Mouse (Mus musculus): ENCODE measurements around the gene Dnaja3.

The Dnaja3 gene

GRCm38 (mm10) chr16:4642190-4642589 lies 2.4 kb downstream of the Dnaja3 start:
- DNase-seq (ENCODE audit: low read depth, low spot score) = no peak

DNA sequence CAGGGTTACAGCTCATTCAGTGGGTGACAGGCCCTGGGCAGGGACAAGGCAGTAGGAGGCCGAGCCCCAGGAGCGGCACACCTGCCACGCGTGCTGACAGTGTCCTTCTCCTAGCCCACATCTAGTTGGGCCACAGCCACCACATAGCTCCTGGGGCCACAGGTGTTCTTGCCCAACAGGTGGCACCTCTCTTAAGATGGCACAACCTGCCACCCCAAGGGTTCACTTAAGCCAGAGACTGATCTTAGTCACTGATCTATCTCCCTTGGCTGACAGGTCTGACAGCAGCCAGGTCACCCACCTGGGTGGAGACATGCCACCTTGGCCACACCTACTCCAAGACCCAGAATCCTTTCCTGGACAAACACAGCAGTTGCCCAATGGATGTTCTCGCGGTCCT lies 3.1 kb downstream of the Dnaja3 start:
- no peak for DNase-seq (ENCODE audit: low read depth, low spot score)

GRCm38 (mm10) chr16:4643670-4644419 lies 4.1 kb downstream of the Dnaja3 start:
- no peak for DNase-seq (ENCODE audit: low read depth, low spot score)

DNA sequence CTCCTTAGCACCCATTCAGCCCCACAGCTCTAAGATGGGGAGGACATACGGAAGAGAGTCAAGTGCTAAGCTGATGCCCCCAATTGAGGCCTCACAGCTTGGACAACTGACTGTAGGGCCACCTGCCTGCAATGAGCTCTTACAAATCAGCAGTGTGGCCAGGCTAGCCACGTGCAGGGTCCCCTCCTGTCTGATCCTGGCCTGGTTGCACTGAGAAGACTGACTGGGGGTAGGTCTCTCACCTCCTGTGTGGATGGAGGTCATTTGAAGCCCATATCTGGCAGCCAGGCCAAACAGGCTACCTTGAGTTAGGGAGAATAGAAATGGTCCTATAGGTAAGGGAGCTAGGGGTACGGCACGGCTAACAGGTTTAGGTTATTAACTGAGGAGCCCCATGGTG lies 6.1 kb downstream of the Dnaja3 start:
- no peak for DNase-seq (ENCODE audit: low read depth, low spot score)

DNA sequence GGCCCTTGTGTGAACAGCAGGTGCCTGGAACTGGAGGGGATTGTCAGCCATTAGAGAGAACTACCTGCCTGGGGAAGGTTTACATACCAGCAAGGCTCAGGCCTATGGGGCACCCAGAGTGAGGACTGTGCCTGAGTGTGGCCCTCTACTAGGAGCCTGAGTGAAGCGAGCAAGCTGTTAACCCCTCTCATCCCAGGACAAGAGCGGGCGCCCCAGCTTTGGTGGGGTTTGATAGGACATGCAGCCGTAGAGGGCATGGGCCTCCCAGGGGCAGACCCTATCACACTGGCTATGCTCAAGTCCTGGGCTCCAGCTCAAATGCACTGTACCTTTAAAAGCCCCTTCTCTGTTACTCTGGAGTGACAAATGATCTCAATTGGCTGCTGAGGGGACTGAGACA lies 7.0 kb downstream of the Dnaja3 start:
- DNase-seq (ENCODE audit: low read depth, low spot score) = no peak

DNA sequence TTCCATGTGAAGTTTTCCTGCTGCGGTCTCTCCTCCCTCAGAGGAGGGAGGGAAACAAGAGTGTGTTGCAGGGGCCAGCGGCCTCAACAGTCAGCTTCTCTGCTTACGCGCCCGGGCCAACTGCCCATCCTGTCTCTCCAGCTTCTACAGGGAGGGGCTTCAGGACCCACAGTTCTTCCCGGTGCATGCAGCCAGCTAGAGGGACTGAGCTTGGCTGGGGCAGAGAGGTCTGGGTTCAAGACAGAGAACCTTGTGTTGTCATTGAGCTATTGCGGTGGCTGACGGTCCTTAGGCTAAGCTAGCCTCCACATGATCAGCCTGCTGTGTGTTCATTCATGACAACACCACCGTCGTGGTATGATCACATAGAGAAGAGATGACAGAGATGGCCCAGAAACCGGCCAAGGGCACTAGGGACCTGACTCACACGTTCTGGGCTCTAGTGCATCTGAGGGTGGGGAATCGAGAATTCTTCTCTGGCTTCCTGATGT lies 7.9 kb downstream of the Dnaja3 start:
- DNase-seq (ENCODE audit: low read depth, low spot score) = no peak

DNA sequence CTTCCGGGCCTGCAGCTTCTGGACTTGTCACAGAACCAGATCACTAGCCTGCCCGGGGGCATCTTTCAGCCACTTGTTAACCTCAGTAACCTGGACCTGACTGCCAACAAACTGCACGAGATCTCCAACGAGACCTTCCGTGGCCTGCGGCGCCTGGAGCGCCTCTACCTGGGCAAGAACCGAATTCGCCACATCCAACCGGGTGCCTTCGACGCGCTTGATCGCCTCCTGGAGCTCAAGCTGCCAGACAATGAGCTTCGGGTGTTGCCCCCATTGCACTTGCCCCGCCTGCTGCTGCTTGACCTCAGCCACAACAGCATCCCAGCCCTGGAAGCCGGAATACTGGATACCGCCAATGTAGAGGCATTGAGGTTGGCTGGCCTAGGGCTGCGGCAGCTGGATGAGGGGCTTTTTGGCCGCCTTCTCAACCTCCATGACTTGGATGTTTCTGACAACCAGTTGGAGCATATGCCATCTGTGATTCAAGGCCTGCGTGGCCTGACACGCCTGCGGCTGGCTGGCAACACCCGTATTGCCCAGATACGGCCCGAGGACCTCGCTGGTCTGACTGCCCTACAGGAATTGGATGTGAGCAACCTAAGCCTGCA lies 8.7 kb downstream of the Dnaja3 start:
- DNase-seq (ENCODE audit: low read depth, low spot score) = no peak

- DNase-seq (ENCODE audit: low read depth, low spot score) = no peak
Measured at GRCm38 (mm10) chr16:4649211-4649610, 9.4 kb downstream of the Dnaja3 start.

- DNase-seq (ENCODE audit: low read depth, low spot score) = no peak
Measured at GRCm38 (mm10) chr16:4649692-4650091, 9.9 kb downstream of the Dnaja3 start.

- DNase-seq (ENCODE audit: low read depth, low spot score) = no peak
Measured at GRCm38 (mm10) chr16:4650161-4650560, 10.4 kb downstream of the Dnaja3 start.

DNA sequence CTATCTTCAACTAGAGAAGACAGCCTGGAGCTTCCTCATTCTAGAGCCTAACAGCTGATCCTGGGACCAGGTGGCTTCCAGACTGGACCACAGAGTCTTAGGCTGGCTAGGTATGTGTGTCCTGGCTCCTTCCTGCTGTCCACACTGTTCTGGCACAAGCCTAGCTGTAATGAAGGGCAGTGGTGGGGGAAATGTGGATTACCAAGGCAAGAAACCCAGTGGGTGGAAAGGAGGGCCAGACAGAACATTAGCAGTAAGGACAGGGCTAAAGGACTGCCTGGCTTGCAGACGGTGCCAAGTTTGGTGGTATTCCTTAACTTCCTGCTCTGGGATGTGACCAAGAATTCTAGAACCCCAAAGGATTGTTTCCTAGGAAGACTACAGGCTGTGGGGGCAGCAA lies 11.3 kb downstream of the Dnaja3 start:
- DNase-seq (ENCODE audit: low read depth, low spot score) = no peak

DNA sequence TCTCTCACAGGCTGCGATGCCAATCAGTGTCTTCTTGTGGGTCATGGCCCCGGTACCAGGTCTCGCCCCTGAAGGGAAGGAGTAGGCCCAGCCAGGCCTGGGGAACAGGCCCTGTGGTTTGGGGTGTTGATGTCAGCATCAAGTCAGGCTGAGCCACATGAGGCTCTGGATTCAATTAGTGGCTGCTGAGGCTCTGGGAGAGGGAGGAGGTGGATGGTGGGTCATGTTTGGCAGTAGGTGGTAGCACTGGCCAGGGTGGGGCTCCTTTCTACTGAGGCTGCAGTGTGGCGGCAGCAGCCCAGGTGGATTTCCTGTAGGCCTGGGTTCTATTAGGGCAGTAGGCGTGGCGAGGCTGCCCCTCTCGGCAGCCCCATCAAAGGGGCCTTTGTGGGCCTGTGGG lies 11.8 kb downstream of the Dnaja3 start:
- DNase-seq (ENCODE audit: low read depth, low spot score) = no peak

- DNase-seq (ENCODE audit: low read depth, low spot score) = no peak
Measured at GRCm38 (mm10) chr16:4652707-4653416, 13.1 kb downstream of the Dnaja3 start.

DNA sequence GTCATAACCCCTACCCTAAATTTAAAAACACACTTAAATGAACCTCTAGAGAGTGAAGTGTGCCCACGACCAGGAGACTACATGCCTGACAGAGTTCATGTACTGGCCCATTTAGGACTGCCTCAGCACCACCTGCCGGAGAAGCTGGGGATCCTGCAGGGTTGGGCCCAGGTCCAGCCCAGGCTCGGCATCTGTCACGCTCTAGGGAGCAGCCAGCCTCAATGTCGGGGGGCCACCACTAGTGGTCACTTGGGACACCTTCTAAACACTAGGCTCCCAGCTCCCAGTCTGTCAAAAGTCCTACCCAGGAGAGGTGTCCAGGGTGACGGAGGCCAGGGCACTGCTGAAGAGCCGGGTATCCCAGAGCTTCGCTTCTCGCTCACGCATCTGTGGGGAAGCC lies 14.9 kb downstream of the Dnaja3 start:
- no peak for DNase-seq (ENCODE audit: low read depth, low spot score)

DNA sequence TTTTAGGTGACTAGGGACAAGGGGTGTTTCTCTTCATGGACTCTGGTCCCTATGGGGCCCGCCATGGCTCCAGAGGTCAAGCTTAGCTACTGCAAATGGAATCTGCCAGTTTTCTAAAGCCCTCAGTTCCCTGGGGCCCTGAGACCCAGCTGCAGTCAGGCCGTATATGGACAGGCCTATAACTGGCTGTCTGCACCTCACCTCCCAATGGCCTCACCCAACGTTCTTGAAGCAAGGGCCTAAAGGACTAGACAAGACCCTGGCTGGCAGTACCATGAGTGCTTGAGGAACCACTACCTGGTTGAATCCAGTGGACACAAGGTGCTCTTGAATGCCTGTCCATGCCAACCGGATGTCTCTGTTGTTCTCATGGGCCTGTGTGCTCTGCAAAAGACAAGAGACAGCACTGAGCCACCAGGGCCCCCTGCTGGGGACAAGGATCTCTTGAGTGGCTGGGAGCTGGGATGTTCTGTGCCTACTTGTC lies 15.5 kb downstream of the Dnaja3 start:
- DNase-seq (ENCODE audit: low read depth, low spot score) = no peak

DNA sequence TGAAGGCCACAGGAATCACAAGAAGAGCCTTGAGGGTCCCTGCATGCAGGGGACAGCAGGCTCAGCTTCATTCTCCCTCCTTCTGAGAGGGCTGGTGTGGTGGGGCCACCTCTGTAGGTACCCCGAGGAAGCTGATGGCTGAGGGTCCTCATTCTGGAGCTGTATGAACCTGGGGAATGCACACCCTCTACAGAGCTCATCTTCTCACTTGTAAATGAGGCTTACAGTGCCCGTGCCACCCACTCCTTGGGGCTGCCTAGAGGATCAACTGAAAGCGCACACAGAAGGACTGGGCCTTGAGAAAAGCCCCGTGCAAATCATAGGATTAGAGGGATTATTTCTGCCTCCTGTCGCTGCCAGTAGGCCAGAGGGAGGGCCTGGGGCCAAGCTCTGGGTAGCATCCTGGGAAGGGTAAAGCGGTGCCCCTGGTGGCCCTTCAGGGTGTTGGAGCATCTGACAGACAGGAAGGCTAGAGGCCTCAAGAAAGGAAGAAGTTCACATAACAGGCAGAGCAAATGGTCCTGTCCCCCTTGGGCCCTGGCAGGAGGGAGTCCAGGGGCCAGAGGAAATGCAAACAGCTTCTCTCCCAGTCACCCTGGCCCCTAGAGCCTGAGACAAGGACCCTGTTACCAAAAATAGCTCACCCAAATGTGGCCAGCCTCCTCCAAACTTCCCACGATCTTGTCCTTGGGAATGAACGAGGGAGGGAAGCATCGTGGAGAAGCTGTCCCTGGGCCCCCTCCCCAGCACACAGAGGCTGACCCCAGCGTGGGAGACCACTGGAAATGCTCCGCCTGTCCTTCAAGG lies 16.2 kb downstream of the Dnaja3 start:
- DNase-seq (ENCODE audit: low read depth, low spot score) = no peak

DNA sequence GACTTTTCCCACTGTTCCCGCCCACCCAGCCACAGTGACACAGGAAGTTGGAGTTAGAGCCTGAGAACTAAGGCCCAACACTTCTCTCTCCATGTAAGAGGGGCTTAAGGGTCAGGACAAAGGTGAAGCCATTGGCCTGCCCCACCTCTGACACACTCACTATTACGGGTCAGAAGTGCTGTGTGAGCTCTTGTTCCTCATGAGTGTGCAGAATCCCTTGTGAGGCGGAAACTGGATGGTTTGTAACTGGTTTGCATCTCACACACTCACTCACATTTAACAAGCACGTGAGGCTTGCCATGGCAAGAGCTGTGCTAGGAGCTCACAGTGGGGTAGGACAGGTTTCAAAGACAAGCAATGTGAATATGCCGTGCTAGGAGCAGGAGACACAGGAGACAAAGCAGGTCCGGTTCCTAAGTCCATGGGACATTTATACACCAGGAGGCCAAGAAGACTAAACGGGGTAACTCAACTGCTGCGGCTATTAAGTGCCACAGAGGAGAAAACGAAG lies 16.8 kb downstream of the Dnaja3 start:
- no peak for DNase-seq (ENCODE audit: low read depth, low spot score)

GRCm38 (mm10) chr16:4658781-4659245 lies 19.0 kb downstream of the Dnaja3 start:
- no peak for DNase-seq (ENCODE audit: low read depth, low spot score)

DNA sequence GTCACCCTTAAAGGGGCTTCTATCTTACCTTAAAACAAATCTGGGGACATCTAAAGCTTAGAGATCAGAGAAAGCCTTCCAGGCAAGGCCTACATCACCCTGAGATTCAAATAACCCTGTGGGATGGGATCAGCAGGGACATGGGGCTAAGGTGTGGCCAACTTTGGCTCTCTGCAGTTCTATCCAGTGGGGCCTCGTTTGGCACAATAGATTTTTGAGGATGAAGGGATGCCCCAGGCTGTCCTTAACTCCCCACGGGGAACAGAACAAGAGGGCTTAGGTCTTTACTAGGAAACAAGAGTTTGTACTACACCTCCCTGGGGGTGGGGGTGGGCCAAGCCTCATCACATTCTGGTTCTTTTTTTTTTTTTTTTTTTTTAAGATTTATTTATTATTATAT lies 19.5 kb downstream of the Dnaja3 start:
- DNase-seq (ENCODE audit: low read depth, low spot score) = no peak

DNA sequence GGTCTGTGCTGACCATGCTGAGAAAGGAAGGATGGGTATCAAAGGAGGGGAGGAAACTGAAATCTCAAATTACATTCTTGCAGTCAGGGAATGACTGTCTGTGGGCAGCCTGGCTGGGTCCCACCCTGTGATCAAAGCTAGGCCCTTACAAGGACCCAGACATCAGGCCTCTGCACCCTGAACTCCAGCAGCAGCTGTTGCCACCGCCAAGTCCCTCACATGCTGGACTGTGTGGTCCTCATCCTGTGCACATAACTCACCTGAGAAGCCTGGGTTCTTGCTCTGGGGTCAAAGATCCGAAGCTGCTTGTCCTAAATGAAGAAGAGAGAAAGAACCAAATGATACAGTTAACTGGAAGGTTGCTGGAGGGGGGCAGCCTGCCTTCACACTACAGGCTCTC lies 21.8 kb downstream of the Dnaja3 start:
- DNase-seq (ENCODE audit: low read depth, low spot score) = no peak

DNA sequence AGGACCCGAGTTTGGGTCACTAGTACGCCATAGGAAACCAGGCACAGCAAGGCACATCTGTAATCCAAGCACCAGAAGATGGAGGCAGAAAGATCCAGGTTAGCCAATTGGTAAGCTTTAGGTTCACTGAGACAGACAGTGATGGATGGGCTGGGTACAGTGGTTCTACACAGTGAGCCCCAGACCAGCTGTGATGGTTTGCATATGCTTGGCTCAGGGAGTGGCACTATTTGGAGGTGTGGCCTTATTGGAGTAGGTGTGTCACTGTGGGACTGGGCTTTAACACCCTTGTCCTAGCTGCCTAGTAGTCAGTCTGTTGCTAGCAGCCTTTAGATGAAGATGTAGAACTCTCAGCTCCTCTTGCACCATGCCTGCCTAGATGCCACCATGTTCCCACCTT lies 24.0 kb downstream of the Dnaja3 start:
- no peak for DNase-seq (ENCODE audit: low read depth, low spot score)
